Mouse (Mus musculus) MEL (cell line): ENCODE results near the gene Atg13.

Experiments used
- BHLHE40 ChIP-seq: IDR thresholded peaks from 2 replicates; pipeline ENCODE4 v1.6.1; 2012; ENCODE audit warnings: low read depth, mild to moderate bottlenecking, inconsistent platforms, low read length, improper control_type of control experiment, borderline replicate concordance
- CTCF ChIP-seq, 3 experiments: IDR thresholded peaks in 2 of 3; conservative IDR thresholded peaks in 1 of 3; 2 replicates each; pipeline ENCODE4 v1.5.1; 2011 to 2012; ENCODE audit warnings: low read length in 3 of 3, low read depth in 2 of 3, mild to moderate bottlenecking in 2 of 3, improper control_type of control experiment in 1 of 3, inconsistent platforms in 1 of 3, mixed read lengths in 1 of 3, moderate library complexity in 1 of 3; ENCODE audit not compliant: control insufficient read depth in 1 of 3, insufficient read depth in 1 of 3, poor library complexity in 1 of 3, severe bottlenecking in 1 of 3
- EP300 ChIP-seq, 2 experiments: IDR thresholded peaks; 2 replicates each; pipeline ENCODE4 v1.6.1; 2011; ENCODE audit warnings: improper control_type of control experiment in 2 of 2, low read length in 2 of 2, low read depth in 1 of 2, mild to moderate bottlenecking in 1 of 2
- GABPA ChIP-seq: IDR thresholded peaks from 2 replicates; pipeline ENCODE4 v1.6.1; 2012; ENCODE audit warnings: low read depth, mild to moderate bottlenecking, inconsistent platforms, low read length, improper control_type of control experiment, moderate library complexity
- POLR2A ChIP-seq, 2 experiments: IDR thresholded peaks; 2 replicates each; pipeline ENCODE4 v1.6.1; 2011 to 2012; ENCODE audit warnings: low read length in 2 of 2, mild to moderate bottlenecking in 2 of 2, control low read depth in 1 of 2, improper control_type of control experiment in 1 of 2, low read depth in 1 of 2, moderate library complexity in 1 of 2; ENCODE audit not compliant: control insufficient read depth in 1 of 2, insufficient read depth in 1 of 2, poor library complexity in 1 of 2
- SIN3A ChIP-seq: IDR thresholded peaks from 2 replicates; pipeline ENCODE4 v1.6.1; 2012; ENCODE audit warnings: low read length, improper control_type of control experiment, inconsistent platforms
- ZNF384 ChIP-seq: IDR thresholded peaks from 2 replicates; pipeline ENCODE4 v1.6.1; 2012; ENCODE audit warnings: low read depth, mild to moderate bottlenecking, inconsistent platforms, low read length, improper control_type of control experiment

DNA sequence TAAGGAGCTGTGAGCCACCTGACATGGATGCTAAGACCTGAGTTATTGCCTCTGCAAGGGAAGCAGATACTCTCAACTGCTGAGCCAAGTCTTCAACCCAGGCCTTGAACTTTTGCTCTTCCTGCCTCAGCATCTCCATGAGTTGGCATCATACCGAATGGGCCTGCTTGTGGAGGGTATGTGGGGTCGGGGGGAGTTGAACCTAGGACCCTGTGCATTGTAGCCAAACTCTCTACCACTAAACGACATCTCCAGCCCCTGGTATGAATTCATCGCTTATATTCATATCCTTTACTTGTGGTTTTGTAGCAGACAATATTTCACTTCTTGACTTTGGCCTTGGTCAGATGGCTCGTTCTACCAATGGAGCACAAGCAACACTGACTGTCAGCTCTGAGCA lies 78.5 kb downstream of the Atg13 start:
- TF ChIP-seq BHLHE40 (no peak), POLR2A (IDR thresholded peaks at IDR 0.05; ENCODE audit: control insufficient read depth in 1 of 2, insufficient read depth in 1 of 2, low read depth in 1 of 2, low read length in 2 of 2, poor library complexity in 1 of 2) (no peak), EP300 (IDR thresholded peaks at IDR 0.05; ENCODE audit: low read depth in 1 of 2, low read length in 2 of 2) (no peak), SIN3A (no peak), GABPA (no peak), CTCF (IDR thresholded peaks at IDR 0.05 in 2 of 3, conservative IDR thresholded peaks at IDR 0.05 in 1 of 3; ENCODE audit: control insufficient read depth in 1 of 3, insufficient read depth in 1 of 3, low read depth in 2 of 3, low read length in 3 of 3, poor library complexity in 1 of 3, severe bottlenecking in 1 of 3) (no peak), ZNF384 (no peak)
